Mouse (Mus musculus): ENCODE results near the gene Cacna1s.

Gene Cacna1s

DNA sequence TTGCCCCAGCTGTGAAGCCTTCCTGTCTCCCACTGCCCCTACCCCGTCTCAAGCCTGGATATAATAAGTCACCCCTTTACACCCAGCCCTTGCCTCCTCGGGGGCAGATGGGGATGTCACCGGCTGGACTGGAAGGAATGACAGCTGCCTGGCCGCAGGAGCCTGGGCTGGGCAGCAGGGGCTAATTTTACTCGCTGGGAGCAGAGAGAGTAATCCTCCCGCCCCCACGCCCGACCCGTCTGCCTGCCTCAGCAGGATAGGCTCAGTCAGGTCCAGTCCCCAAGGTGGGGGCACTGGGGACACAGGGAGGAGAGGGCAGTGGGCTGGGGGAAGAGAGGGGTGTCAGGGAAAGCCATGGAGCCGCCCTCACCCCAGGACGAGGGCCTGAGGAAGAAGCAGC is at the start of gene Cacna1s:
Gene Cacna1s (plus strand): TSS at position 204 of the 400 bp plus-strand sequence.
- no peak for DNase-seq (ENCODE audit: low read depth)

DNA sequence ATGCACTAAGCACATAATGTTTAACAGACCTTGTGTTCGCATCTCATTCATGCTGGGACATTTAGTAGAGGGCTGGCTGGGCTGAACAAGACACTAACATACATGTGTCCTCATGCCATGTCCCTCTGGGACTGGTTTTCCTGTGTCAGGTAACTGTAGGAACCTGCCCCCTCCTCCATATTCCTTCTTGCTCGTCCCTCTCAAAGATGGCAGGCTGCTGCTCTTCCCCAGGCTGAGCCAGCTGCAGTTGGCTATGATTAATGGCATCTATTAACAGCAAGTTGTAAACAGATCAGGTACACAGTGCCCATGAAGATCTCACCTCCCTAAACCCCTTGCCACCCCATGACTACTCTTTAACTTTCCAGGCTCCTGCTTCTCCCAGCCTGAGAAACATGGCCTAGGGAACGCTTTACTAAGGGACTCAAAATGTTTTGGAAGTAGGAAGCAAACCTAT is 46.2 kb upstream of the Cacna1s start, which contains the start of gene Igfn1:
Gene Igfn1 (minus strand): TSS at position 51 of the 457 bp plus-strand sequence.
- DNase-seq (ENCODE audit: low read depth), result no peak

DNA sequence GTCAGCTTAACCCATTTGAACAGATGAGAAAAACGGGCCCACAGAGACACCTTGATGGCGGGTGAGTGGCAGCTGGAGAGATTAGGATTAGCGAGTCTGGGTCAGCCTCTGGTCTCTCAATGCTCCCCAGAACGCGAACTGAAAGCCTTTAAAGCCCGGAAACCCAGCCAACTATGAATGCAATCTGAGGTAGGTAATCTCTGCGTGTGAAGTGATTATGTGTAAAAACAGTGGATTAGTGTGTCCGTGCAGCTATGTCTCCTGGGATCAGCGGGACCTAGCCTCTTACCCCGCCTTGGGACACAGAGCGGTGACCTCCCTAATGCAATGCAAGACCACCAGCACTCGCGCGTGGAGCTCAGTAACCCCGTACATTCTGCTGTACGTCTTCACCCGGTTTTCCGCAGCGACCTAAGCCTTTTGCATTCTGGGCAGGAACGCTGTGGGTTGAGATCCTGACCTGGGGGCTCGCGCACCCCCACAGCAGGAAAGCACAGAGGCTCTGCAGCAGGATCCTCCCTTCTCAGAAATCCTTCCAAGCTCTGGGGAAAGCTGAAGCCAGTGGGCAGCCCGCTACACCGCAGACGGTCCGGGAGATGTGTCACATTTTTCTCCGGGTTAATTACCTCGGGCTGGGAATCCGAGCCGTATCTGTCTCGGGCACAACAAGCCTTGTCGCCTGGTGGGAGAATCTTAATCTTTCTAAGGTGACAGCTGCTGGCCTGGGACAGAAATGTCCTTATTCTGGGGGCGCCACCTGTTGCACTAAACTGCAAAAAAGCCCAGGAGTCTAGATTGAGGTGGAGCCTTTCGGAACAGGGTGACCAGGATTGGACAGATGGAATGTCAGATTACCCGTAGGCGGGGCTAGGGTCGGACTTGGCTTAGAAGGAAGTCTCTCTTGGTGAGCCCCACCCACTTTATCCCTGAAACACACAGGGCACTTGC is 45.1 kb upstream of the Cacna1s start, which contains the start of gene Tmem9:
Gene Tmem9 (plus strand): TSS at position 940 of the 948 bp plus-strand sequence.
- peak; percentile 70 for DNase-seq (ENCODE audit: low read depth)

DNA sequence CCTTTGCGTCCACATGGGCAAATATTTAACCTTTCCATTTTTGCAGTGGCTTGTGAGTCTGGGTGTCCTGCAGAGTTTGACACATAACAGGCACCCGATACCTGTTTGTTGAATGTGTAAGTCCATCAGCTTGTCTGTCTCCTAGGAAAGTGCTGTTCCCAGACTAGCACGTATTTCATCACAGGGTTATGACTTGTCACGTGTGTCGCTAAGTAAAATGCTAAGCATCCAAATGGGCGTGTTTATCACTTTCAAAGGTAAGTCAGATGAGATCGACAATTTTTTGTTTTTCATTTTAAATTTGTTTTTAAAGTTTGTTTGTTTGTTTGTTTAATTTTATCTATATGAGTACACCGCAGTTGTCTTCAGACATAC is 44.4 kb upstream of the Cacna1s start:
- DNase-seq (ENCODE audit: low read depth), result no peak

DNA sequence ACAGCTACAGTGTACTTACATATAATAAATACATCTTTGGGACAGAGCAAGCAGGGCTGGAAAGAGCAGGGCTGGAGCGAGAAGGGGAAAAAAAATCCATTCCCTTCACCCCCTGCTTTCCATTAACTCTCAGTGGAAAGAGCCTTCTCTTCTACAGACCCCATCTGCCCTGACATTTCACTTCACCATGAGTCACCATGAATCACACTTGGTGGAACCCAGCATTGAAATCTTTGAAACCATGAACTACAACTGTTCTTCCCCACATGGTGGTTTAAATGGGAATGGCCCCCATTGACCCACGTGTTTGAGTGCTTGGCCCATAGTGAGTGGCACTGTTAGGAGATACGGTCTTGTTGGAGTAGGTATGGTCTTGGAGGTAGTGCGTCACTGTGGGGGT is 42.3 kb upstream of the Cacna1s start:
- peak; percentile 47 for DNase-seq (ENCODE audit: low read depth)

DNA sequence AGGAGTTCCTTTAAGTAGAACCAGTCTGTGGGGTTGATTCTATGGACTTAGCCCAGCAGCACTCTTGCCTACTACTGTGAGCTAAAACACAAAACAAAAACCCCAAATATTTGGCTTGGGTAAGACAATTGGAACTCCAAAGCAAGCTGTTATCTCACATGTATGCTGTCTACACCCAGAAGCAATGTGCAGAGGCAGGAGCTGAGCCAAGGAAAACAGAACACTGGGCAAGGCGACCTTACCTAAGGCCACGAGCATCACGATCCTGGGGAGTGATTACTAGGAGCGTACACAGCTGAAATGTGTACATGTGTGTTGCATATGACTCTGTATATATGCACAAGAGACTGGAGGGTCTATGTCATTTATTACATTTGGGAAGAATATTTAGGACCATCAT is 39.0 kb upstream of the Cacna1s start:
- no peak for DNase-seq (ENCODE audit: low read depth)

DNA sequence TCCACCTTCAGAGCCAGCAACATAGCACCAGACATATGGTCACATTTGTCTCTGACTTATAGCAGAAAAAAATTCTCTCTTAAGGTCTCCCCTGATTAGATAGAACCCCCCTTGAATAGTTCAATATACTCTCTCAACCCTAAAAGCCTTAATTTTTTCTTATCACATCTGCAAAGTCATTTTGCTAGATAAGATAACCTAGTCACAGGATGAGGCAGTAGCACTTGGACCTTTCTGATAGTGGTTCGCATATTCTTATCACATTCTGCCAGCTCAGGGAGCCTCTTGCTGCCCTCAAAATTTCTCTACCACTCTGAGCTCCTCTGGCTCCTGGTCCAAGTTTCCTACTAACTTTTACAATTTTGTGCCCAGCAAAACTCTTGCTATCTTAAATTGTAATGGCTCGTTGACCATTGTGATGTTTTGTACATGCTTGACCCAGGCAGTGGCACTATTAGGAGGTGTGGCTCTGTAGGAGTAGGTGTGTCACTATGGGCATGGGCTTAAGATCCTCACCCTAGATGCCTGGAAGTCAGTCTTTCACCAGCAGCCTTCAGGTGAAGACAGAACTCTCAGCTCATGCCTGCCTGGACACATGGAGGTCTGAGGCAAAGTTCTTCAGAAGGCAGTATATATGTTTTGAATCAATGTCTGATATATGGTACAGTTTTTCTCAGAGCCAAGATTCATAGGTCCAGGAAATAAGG is 37.6 kb upstream of the Cacna1s start:
- no peak for DNase-seq (ENCODE audit: low read depth)

DNA sequence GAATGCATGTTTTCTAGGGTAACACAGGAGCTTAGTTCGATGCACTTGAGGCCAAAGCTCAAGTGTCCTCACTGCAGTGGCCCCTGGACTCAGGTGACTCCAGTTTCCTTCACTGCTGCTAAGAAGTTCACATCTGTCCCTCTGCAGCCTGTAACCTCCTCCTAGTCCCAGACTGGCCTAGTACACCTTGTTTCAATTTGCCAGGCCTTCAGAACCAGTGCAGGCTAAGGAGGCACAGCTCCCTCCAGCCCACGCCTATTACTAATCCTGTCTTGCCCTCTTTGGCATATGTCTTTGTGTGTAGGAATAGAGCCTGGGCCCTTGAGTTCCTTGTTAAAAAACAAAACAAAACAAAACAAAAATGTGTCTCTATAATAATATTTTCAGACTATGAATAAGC is 35.2 kb upstream of the Cacna1s start:
- peak; percentile 63 for DNase-seq (ENCODE audit: low read depth)

DNA sequence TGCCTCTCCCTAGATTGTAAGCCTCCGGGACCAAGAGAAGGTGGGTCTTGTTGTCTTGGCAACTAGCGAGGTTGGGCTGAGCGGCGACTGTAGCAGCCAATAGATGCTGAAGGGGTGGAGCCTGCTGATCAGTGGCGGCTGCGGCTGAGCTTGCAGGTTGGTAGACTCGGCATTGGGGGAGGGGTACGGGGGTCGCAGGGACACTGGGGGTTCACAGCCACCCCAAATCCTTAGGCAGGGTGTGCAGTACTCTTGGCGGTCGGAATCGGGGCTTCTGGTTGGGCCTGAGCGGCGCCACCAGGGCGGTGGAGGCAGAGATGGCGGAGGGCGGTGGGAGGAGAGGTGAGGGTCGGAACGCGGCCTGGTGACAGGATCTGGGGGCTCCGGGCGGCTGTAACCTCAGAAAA is 34.6 kb upstream of the Cacna1s start:
- DNase-seq (ENCODE audit: low read depth), result peak; percentile 98

DNA sequence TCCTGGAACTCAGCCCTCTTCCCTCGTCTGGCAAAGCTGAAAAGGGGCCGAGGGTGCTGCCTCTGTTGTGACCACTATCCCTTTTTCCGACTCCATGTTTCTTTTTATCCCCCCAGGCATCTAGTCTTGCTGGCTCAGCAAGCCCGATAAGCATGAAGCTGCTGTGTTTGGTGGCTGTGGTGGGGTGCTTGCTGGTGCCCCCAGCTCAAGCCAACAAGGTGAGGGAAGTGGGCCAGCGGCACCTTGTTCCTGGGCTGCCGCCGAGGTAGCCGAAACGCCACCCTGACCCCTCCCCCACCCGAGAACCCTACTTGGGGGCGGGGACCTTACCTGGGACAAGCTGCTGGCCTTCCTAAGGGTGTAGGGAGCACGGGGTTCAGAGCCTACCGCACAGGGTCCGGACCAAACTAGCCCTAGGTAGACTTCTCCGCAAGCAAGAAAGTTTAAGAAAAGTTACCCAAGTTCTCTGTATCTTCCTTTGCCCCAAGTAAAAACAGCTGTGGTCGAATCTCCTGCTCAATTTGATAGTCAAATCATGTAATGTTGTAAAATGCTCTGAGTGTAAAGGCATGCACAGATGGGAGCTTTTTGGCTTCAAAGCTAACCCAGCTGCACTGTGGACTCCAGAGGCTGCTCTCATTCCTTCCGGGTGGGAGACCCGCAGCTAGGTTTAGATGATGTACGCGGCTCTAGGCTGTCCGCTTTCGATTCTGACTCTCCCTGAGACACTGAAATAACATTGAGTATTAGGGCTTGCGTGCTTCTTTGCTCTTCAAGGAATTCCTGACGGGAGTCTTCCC is 34.0 kb upstream of the Cacna1s start:
- peak; percentile 47 for DNase-seq (ENCODE audit: low read depth)

DNA sequence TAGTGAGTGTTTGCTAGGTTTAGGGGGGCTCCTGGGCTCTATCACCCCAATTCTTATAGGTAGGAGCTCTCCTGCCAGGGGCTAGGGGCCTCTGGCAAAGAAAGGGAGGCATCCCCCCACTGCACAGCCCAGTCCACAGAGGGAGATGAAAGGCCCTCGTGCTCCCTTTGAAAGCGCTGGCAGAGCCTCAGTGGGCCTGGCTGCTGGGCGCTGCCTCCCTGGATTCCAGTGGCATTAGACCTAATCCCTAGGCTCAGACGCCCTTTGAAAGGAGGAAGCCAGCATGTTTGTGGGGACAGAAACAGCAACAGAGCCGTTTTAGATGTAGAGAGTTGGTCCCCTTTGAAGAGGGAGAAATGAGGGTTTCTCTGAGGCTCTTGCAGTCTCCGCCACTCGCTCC is 22.3 kb upstream of the Cacna1s start:
- DNase-seq (ENCODE audit: low read depth), result no peak

DNA sequence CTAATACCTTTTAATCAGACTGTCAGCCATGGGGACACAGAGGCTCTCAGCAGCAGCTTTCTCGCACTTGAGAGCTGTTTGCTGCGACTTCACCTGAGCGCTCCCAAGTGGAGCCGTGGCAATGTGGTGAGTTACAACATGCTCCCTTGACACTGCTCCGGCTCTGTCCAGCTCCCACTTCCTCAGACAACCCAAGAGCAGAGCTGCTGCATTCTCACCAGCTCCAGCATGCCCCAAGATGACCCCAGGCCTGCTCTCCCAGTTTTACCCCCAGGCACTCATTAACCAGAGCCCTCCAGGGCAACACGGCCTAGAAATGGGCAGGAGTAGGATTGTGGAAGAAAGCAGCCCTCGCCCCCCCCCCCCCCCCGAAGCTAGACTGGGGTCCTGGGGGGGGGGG is 20.9 kb upstream of the Cacna1s start:
- DNase-seq (ENCODE audit: low read depth), result no peak

DNA sequence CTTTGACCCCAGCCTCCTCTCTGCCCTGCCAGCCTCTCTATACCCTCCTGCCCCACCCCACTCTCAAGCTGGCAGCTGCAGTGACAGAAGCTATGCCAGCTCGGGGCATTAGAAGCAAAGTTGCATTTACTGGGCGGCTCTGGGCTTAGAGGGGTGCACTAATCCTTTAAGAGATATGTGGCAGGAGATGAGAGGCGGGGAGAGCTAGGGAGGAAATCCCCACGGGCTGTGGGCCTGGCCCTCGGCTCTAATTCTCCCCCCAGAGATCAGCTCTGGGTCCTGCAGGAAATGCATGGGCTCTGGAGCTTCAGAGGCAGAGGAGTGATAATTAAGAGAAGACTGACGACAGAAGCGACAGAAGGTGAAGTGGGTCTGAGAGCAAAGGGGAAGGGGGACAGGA is 19.6 kb upstream of the Cacna1s start:
- no peak for DNase-seq (ENCODE audit: low read depth)

DNA sequence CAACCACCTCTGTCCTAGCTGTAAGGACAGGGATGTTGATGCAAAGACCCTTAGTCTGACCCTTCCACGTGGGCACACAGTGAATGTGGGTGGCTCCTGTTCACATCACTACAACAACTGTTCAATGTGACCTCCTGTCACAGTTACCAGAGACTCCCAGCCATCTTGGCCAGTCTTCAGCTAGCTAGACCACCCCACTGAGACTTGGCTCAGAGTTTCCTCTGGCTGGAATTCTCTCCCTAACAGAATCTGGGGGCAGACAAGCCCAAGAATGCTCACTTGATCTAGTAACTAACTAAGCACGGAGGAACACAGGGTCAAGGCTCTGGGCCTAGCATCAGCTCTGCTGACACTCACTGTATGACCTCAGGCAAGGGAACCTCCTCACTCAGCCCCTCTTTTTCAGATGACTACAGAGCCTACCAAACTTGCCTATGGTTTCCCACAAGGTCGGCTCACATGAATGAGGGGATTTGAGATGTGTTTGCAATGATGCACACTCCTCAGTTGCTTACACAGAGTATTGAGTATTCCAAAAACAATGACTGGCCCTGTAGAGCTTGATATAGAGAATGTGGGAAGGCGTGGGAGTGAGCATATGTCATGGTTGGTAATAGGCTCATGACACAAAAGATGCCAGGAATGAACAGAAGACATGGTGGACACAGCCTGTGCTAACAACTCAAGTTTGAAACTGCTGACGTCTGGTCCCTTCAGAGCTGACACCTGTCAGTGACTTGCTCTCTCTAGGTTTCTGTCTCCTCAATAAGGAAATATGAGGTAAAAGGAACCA is 13.6 kb upstream of the Cacna1s start:
- no peak for DNase-seq (ENCODE audit: low read depth)

DNA sequence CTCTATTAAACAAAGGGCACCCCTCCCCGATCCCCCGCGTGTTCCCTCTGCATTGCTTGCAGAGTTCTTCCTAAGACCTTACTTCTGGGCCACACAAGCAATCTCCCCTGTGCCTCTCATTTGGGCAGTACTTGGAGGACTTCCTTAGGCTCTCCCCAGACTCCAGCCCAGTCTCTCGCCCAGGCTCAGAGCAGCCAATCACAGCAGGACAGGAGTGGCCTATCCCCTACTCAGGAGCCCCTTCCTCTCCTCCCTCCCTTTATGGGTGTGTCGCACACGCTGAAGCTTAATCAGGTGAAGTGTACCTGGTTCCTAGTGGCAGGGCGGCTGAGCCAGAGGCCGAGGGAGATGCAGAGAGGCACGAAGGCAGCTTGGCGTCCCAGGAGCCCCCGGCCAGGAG is 12.1 kb upstream of the Cacna1s start:
- no peak for DNase-seq (ENCODE audit: low read depth)

DNA sequence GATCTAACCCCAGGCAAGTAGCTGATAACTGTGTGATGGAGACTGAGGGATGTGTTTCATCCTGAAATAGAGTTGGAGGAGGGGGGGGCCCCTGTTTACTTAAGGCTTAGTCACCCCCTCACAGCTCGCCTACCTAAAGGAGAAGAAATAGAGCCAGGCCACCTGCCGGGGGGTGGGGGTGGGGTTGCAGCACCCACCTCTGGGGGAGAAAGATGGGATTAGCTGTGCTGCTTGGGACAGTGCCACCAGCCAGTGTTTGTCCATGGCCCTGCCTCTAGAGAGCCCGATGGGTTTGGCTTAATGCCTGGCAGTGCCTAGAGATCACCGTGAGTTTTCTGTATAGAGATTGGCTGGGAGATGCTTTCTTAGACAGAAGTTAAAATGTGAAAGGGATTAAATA is 11.7 kb upstream of the Cacna1s start:
- DNase-seq (ENCODE audit: low read depth), result no peak

DNA sequence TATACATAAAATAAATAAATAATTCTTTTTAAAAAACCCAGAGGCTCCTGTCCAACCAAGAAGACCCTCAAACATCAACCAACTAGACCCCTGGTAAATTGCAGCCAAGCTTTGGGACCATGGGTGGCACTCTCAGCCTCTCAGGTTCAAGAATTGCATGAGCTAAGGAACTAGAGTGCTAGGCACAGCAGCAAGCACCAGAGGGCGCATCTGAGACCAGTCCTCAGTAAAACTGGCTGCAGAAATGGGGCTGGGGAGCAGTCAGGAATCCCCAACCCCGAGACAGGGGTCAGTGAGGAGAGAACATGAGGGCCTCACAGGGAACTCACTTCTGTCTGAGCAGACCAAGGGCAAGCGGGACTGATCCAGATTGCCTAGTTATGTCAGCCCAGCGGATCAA is 6.8 kb upstream of the Cacna1s start:
- peak; percentile 74 for DNase-seq (ENCODE audit: low read depth)

DNA sequence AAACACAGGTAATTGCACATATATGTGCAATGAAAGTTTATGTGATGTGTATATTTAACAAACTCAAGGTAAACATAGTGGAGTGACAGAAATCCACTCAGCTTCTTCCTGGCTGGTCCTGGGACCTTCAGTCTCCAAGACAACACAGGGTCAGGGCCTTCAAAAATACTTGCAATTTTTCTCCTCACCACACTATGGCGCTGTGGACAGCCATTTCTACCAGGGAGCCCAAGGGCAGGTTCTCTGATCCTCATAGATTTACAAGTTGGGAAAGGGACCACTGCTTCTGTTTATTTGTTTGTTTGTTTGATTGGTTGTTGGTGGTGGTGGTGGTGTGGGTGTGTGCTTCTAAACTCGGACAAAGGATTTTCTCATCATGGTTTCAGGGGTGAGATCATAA is 5.1 kb upstream of the Cacna1s start:
- DNase-seq (ENCODE audit: low read depth), result peak; percentile 55

DNA sequence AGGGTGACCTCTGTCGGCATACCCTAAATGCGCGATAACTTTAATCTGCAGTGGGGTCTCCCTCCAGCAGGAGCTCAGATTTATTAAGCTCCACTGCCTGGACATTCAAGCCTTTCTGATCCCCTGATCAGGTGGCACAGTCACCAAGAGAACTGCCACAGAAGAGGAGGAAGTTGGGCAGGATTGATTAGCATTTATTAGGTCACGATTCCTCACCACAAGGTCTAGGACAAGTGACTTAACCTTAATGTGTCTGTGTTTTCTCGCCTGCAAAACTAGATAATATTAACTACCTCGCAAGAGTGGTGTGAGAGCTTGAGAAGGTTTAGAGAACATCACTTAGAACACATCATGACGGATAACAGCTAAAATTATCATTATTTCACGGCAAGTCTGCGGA is 4.7 kb upstream of the Cacna1s start:
- DNase-seq (ENCODE audit: low read depth), result no peak

DNA sequence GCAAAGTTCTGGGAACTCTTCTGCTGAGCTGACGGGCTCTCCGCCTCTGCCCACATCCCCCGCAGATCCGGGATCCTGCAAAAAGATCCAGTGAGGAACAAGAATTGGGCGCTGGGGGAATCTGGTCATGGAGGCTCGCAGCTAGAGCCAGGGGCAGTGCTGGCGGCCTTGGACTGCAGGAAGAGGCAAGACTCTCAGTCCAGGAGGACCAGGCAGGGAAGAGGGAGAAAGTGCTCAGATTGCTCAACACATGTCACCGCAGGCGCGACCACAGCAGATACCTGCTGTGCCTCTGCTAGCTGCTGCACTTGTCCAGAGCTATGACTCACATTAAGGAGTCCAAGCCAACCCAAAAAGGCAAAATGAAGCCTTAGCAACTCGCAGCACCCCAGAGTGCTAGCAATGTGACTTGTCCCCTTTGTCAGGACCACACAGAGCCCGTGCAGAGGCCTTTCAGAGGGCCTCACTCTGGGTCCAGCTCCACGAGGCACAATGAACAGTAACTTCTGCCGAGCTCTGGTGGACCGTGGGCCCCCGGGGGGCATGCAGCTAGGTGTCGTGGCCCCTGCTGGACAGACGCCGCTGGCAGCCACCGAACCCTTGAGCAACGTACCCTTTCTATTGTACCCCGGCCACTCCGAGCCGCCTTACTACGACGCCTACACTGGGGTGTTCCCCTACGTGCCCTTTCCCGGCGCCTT is 2.1 kb upstream of the Cacna1s start, which contains the start of gene Ascl5:
Gene Ascl5 (plus strand): TSS at position 493 of the 701 bp plus-strand sequence.
- no peak for DNase-seq (ENCODE audit: low read depth)

DNA sequence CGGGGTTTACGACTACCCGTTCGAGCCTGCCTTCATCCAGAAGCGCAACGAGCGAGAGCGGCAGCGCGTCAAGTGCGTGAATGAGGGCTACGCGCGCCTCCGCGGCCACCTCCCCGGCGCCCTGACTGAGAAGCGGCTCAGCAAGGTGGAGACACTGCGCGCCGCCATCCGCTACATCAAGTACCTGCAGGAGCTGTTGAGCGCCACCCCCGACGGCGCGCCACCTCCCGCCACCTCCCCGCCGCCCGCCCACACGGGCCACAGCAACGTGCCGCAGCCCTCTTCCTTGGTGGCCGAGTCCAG is 1.6 kb upstream of the Cacna1s start:
- no peak for DNase-seq (ENCODE audit: low read depth)
